Mouse (Mus musculus): ENCODE measurements around the gene Actn1. TPM values are rescaled to one million over a fixed set of nuclear protein-coding genes. Genes with fewer than 3 reads are reported as not detected.

The Actn1 gene
- total RNA-seq, 2 experiments from 2014 or later = 49.7 to 51.0 TPM

- DNase-seq = no peak
- intact Hi-C loops (cut with DNase I) = no loop called here
Observed at GRCm38 (mm10) chr12:80124211-80124610, 136.0 kb downstream of the Actn1 start.

DNA sequence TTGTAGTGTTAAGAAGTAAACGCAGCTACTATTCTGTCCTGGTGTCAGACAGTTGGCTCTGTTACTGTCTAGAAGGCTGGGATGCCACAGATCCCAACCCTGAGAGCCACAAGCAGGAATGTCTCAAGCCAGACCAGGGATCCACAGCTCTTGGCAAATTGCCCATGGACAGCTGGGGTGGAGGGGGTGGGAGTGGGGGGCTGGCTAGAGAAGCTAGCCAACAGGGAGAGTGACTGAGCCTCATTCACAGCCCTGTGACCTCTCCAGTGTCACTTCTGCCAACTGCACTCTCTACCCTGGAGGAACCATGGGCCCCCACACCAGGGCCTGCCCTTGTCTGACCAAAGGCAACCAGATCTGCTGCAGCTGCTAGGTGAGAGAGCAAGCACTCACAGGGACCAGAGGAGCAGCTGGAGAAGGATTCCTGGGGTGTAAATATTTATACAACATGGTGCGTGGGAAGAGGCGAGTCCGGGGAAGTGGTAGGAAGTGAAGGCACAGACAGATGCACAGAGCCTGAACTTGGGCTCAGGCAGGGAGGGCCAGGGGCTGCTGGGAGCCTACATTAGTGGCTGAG is 136.9 kb downstream of the Actn1 start:
- intact Hi-C loops (cut with DNase I) = no loop called here
- peak in 1 of 2 experiments; percentile 40 for DNase-seq

DNA sequence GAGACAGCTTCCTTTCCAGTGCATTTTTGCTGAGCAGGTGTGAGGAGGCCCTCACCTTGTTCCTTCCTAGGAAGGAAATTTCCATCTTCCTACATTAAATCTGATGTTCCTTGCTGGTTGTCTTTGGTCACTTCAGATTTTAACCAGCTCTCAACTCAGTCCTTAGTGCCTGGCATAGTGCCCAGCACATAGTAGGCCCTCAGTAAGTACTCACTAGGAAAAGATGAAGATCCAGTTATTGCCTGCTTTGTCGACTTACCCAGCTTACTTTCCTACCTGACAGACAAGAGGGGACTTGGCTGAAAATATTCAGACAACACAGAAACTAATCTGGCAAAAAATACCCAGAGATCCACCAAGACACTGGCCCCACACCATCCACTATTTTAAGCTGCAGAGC is 138.7 kb downstream of the Actn1 start:
- DNase-seq = no peak
- intact Hi-C loops (cut with DNase I) = no loop called here

- intact Hi-C loops (cut with DNase I) = no loop called here
- no peak for DNase-seq
Observed at GRCm38 (mm10) chr12:80118588-80118987, 141.6 kb downstream of the Actn1 start.

Other genes with a start within 250 kb of the Actn1 start
- gene Zfp36l1, start 147.4 kb downstream of the Actn1 start, total RNA-seq (2021) = 10 to 100 TPM; 97.5 to 98.7 TPM
- gene Dcaf5, start 176.2 kb upstream of the Actn1 start, total RNA-seq (2021) = 10 to 100 TPM; 31.0 to 34.1 TPM
- gene Exd2, start 202.7 kb upstream of the Actn1 start, total RNA-seq (2021) = 10 to 100 TPM; 11.2 to 12.7 TPM

All from heart, postnatal 14 days (tissue).